Mouse (Mus musculus) cerebellum, adult 2 months (tissue): ENCODE results near the gene 9430097D07Rik. TPM values are rescaled to one million over a fixed set of nuclear protein-coding genes. Genes with fewer than 3 reads are reported as not detected.

Experiments used
- DNase-seq, 2 experiments: peaks; one replicate each; pipeline ENCODE4 v3.0.0; 2021
- H3K27ac ChIP-seq: fragments of 200-500 bp; 2 replicates; pipeline ENCODE4 v1.5.1; 2012; ENCODE audit warnings: low read length, control low read depth, inconsistent platforms; ENCODE audit not compliant: insufficient read depth
- H3K27me3 ChIP-seq: fragments of 200-500 bp; 2 replicates; pipeline ENCODE4 v1.6.1; 2012; ENCODE audit warnings: inconsistent platforms, mild to moderate bottlenecking, low read length, moderate library complexity; ENCODE audit not compliant: control insufficient read depth, insufficient read depth
- H3K4me1 ChIP-seq: fragments of 200-500 bp; 2 replicates; pipeline ENCODE4 v1.6.1; 2011; ENCODE audit warnings: low read length; ENCODE audit not compliant: control insufficient read depth, insufficient read depth
- H3K4me3 ChIP-seq: fragments of 200-500 bp; replicated peaks from 2 replicates; pipeline ENCODE3; 2011; ENCODE audit warnings: mild to moderate bottlenecking, low read depth, low read length, control low read depth; ENCODE audit not compliant: insufficient read depth
- CTCF ChIP-seq: fragments of 200-500 bp; IDR thresholded peaks from 2 replicates; pipeline ENCODE4 v1.5.1; 2011; ENCODE audit warnings: low read depth, mild to moderate bottlenecking, control low read depth, low read length, moderate library complexity, borderline replicate concordance; ENCODE audit not compliant: insufficient read depth
- POLR2A ChIP-seq: fragments of 200-500 bp; IDR thresholded peaks from 2 replicates; pipeline ENCODE4 v1.6.1; 2011; ENCODE audit warnings: low read length, control low read depth, borderline replicate concordance; ENCODE audit not compliant: insufficient read depth
- WGBS: fragments of 180-500 bp; shearing (Covaris S2); methylation state at CpG from one replicate; pipeline ENCODE4 v1.1.7; 2018; 5-methylcytosine and 5-hydroxymethylcytosine counted together
- polyA plus RNA-seq: library from polyadenylated mRNA; depleted of rRNA; stranded (reverse); fragments of >200 nt; gene quantifications from 2 replicates; pipeline ENCODE4 v1.2.3, GENCODE M21; 2012

Gene 9430097D07Rik
- polyA plus RNA-seq, 1 experiment: 0.59 TPM

DNA sequence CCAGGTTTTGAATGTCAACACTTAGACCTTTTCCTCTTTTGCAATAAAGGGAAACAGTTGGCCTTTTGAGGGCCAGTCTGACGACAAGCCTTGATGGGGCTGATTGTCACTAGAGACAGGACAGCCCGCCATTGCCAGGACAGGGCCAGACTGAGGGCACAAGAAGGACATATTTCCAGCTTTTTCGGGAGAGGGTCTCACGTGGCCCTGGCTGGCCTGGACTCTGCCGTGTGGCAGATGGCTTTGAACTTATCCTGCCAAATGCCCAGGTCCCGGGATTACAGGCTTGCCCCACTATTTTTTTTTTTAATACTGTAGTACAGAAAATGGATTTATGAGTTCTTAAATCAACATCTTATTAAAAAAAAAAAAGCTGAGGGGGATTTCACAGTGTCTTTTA, 15.8 kb upstream of the 9430097D07Rik start:
- Histone ChIP-seq H3K27ac (no peak overlapping the region), H3K4me3 (no peak overlapping the region), H3K27me3 (no peaks in the 10 kb centered on the region), H3K4me1 (peaks cover 39% of the 10 kb centered on the region)
- WGBS: 9% methylated on average over 6 of the region's 6 CpGs
- TF ChIP-seq CTCF (no peak), POLR2A (no peak)
- DNase-seq: peak; percentile 47 to 67

- Histone ChIP-seq H3K4me1 (peaks cover 31% of the 10 kb centered on the region), H3K27ac (peak overlapping the region; percentile 95), H3K4me3 (peak overlapping the region; percentile 76), H3K27me3 (no peaks in the 10 kb centered on the region)
- TF ChIP-seq POLR2A: no peak
- no peak for TF ChIP-seq CTCF
- DNase-seq: peak in 1 of 2 experiments; percentile 55
- WGBS: 11% methylated on average over 10 of the region's 10 CpGs
Measured at GRCm38 (mm10) chr2:32590224-32590623, 14.7 kb upstream of the 9430097D07Rik start.

DNA sequence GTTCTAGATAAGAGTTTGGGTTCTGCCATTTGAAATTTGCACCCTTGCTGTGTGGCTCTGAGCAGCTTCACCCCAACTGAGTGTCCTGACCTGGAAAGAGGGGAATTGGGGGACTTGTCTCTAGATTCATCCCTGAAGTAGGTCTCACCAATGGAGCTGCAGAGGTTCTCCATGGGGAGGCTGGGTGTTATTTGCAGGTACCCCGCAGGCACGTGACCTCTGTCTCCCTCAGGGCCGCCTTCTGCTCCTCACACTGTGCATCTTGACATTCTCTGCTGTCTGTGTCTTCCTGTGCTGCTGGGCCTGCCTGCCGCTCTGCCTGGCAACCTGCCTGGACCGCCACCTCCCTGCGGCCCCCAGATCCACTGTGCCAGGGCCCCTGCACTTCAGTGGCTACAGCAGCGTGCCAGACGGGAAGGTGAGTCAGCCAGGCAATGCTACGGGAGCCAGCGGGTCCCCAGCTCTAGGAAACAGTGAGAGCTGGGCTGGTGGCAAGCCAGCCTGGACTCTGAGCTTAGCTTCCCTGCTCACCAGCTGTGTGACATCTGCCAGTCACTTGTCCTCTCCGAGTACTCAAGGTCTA, 13.8 kb upstream of the 9430097D07Rik start:
- no peaks in the 10 kb centered on the region for H3K27me3 ChIP-seq
- 7% methylated on average over 11 of the region's 11 CpGs for WGBS
- H3K4me1 ChIP-seq: peaks cover 24% of the 10 kb centered on the region; the same call in 1 of the 2 replicates
- peak; percentile 91 to 95 for DNase-seq
- TF ChIP-seq CTCF: no peak
- TF ChIP-seq POLR2A: 0 out of 2 replicates have a peak, but pooled peaks have one; percentile 17
- H3K27ac ChIP-seq: peak overlapping the region; percentile 95
- peak overlapping the region; percentile 76 for H3K4me3 ChIP-seq

- Histone ChIP-seq H3K4me3 (peak overlapping the region; percentile 95), H3K4me1 (peaks cover 18% of the 10 kb centered on the region; the same call in 1 of the 2 replicates), H3K27ac (peak overlapping the region; percentile 95), H3K27me3 (no peaks in the 10 kb centered on the region)
- WGBS: 6% methylated on average over 9 of the region's 9 CpGs
- peak in 1 of 2 experiments; percentile 57 for DNase-seq
- TF ChIP-seq CTCF (no peak), POLR2A (no peak)
Measured at GRCm38 (mm10) chr2:32587731-32588321, 12.3 kb upstream of the 9430097D07Rik start.

DNA sequence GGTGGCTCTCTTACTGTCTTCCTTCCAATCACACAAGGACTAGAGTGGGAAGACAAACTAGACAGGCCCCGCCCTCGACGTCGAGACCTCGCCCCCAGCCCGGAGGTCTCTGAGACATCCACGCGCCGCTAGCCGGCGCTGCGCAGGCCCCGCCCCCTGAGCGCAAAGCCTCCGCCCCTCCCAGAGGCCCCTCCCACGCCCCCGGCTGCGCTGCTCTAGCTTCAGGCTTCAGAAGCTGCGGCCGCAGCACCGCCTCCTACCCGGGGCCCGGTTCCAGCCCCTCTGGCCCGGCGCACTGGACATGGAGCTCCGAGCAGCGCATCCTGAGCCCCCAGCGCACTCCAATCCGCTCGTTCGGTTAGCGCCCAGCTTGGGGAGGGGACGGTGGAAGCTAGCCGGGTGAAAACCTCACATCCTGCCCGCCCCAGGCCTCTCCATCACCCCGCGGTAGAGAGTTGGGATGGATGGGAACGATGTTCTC, 11.4 kb upstream of the 9430097D07Rik start, which contains the start of gene St6galnac4:
Gene St6galnac4 (plus strand): TSS at position 225 of the 481 bp plus-strand sequence.
- H3K27ac ChIP-seq: peak within 1 kb of the TSS; percentile 95
- under 1% methylated on average over 38 of the region's 38 CpGs for WGBS
- TF ChIP-seq POLR2A: peak; percentile 70; the same call in 1 of the 2 replicates
- TF ChIP-seq CTCF: peak; percentile 14; the same call in 1 of the 2 replicates
- DNase-seq: peak; percentile 90 to 92
- H3K27me3 ChIP-seq: no peaks in the 10 kb centered on the region
- peak within 1 kb of the TSS; percentile 95 for H3K4me3 ChIP-seq
- peaks cover 13% of the 10 kb centered on the region; the same call in 1 of the 2 replicates for H3K4me1 ChIP-seq

DNA sequence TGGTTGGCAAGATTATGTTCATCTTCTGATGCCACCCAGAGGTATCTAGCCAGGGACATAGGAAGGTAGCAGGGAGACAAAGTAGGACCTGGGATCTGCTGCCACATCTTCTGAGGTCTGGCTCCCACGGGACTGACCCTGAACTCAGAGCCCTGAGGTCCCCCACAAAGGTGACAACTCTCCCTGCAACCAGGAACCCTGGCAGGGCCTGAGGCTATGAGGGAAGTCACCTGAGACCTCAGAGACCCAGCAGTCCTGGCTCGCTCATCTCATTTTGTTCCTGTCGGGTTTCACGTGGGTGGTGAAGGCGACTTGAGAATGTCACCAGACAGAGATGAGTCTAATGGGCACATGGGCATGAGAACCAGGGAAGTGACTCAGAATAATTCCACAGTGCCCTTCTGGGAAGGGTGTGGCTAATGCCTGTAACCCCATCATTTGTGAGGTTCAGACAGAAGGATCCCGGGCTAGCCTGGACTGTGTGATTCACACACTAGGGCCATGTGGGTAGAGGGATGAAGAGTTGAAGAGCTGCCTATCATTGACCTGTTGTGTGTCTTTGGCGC, 9.7 kb upstream of the 9430097D07Rik start:
- 88% methylated on average over 7 of the region's 7 CpGs for WGBS
- H3K27ac ChIP-seq: no peak overlapping the region
- H3K4me1 ChIP-seq: peaks cover 8% of the 10 kb centered on the region; the same call in 1 of the 2 replicates
- TF ChIP-seq POLR2A: no peak
- no peaks in the 10 kb centered on the region for H3K27me3 ChIP-seq
- DNase-seq: peak in 1 of 2 experiments; percentile 25
- H3K4me3 ChIP-seq: no peak overlapping the region

GRCm38 (mm10) chr2:32582830-32583799, 7.6 kb upstream of the 9430097D07Rik start:
- 15% methylated on average over 37 of the region's 37 CpGs for WGBS

More at GRCm38 (mm10) chr2:32582830-32583799, 7.6 kb upstream of the 9430097D07Rik start:
- no peaks in the 10 kb centered on the region for H3K27me3 ChIP-seq
- H3K27ac ChIP-seq: no peak overlapping the region
- no peak for TF ChIP-seq POLR2A
- peak; percentile 98 for TF ChIP-seq CTCF
- peaks cover 4% of the 10 kb centered on the region; the same call in 1 of the 2 replicates for H3K4me1 ChIP-seq
- DNase-seq: peak; percentile 85 to 88
- peak overlapping the region; percentile 57 for H3K4me3 ChIP-seq
